Mouse (Mus musculus) thymus, postnatal 10 days (tissue): ENCODE measurements around the gene Trappc2l.

Experiments used
- DNase-seq, 2 experiments: peaks; one replicate each; pipeline ENCODE4 v3.0.0; 2021; ENCODE audit warnings: low spot score in 2 of 2

The Trappc2l gene

DNA sequence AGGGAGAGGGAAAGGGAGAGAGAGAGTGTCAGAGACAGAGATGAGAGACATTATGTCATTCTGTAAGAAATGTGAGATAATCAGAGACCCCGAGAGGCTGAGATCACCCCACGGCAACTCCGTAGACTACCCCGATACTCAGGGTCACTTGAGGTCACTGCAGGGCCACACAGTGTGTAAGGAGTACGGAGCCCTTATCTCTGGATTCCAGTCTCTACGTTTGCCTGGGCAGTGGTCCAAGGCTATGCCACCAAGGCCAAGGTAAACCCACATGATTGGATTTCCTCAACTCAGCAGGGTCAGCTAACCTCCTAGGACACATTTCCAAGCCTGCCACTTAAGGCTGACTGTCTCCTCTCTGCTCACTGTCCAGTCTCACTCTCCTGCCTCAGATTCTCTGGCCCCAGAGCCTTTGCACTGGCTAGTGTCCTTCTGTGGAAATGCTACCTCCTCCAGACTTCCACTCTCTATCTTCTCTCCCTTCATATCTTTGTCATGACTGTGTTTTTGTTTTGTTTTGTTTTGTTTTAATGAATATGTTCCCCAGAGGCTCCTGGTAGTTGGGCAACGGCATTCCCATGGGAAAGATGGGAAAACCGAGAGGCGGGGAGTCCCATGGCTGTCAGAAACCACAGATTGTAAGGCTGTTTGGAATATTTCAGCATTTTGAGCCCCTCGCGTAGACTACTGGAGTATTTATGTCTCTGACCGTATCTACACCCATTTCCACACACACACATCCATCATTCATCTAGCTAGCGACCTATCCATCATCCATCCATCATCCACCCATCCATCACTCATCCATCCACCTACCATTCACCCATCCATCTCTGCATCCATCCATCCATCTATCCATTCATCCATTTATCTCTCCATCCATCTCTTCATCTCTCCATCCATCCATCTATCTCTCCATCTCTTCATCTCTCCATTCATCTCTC, 44.9 kb downstream of the Trappc2l start:
- DNase-seq: no peak

GRCm38 (mm10) chr8:122658149-122658806, 46.8 kb downstream of the Trappc2l start:
- no peak for DNase-seq

DNA sequence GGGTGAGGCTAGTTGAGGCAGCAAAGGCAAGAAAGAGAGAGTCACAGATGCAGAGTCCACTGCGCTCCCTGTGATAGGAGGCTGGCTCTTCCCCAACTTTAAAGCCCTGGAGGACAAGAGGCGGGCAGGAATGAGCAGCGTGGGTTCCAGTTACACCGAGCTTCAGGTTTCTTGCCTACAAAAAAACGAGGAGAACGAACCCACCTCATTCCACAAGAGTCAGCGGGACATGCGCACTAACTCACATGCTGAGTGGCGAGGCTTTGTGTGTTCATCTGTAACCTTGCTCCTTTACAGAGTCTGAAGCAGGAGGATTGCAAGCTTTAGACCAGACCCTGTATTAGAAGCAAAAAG, 47.3 kb downstream of the Trappc2l start:
- DNase-seq: no peak

DNA sequence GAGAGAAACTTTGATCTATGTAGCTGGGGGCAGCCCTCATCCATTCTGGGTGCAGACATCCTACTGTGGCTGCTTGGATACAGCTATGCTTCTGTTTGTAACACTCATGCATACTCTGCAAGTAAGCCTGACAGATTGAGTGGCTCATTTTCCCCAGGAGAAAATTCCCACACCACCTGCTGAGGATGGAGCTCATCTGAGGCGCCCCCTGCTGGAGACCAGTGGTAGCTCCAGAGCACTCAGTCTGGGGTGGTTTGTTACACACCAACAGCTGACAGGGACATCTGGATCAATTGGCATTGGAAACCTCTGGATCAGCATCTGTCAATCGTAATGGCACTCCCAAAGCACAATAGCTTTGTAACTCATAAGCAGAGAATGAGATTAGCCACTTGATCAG, 48.6 kb downstream of the Trappc2l start:
- DNase-seq: no peak

GRCm38 (mm10) chr8:122661138-122661537, 49.7 kb downstream of the Trappc2l start:
- DNase-seq: no peak

DNA sequence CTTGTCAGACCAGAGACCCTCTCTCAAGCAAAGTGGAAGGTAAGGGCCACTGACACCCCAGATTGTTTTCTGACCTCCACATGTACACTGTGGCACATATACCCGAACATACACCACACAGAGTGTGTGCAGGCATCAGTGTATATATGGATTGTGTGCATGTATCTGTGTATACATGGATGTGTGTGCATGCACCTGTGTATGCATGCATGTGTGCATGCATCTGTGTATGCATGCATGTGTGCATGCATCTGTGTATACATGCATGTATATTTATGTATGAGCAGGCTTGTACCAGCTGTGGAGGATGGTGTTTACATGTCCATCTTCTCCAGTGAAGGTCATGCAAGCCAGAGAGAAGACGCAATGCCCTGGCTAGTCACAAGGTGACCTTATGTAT, 50.5 kb downstream of the Trappc2l start:
- DNase-seq: no peak

GRCm38 (mm10) chr8:122663106-122663505, 51.7 kb downstream of the Trappc2l start:
- no peak for DNase-seq

- DNase-seq: no peak
These were observed 52.2 kb downstream of the Trappc2l start for GRCm38 (mm10) chr8:122663670-122664069.

DNA sequence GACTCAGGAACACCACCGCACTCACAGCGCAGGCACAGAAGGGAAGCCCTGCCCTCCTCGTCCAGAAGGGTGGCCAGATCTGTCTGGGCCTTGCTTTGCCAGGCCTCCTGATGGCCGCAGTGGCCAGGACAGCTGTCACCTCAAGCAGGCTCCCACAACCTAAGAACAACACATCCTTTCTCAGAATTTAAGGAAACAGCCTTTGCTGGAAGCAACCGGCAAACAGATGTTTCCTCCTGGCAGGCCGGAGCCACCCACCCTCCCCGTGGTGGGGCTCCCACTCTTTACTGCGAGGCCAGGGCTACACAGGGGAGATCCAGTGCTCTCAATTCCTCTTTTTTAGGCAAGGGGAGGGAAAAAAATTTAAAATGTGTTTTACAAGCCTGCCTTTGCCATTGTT, 53.8 kb downstream of the Trappc2l start:
- DNase-seq: no peak

DNA sequence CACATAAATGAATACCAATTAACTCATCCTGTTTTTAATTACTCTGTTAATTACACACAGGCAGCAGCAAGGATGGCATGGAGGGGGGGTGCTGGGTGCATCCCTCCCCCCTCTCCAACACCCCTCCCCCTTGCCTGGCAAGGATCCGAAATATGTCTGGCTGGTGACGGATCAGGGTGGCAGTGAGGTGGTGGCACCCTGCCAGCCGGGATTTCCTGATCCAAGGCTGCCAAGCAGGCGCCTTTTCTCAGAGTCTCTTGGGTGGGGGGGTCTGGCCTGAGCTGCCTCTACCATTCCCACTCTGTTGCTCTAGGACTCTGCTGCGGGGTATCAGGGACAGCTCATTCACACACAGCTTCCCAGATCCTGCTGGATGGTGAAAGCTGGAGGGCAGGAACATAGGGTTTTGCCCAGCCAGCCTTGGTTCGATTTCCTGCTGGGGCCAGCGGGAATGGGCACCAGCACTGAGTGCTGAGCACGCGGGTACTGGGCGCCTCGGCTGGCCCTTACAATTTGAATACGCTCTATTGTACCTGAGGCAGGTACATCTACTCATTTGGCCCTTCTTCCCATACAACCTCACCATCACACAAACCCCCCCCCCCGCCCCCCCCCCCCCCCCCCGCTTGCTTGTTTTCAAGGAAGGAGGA, 54.4 kb downstream of the Trappc2l start:
- DNase-seq: no peak
